Mouse (Mus musculus): ENCODE measurements around the gene Kng2. TPM values are rescaled to one million over a fixed set of nuclear protein-coding genes. Genes with fewer than 3 reads are reported as not detected.
"Not testable (repeated sequence)": the region's sequence is repeated elsewhere in the genome, so short reads cannot be mapped to it uniquely, and the experiment has no call there.

Kng2 gene
- polyA plus RNA-seq, 1 experiment = 0.07 TPM

GRCm38 (mm10) chr16:22950840-22951395 lies 78.4 kb downstream of the Kng2 start, which contains the start of gene Hrg:
Gene Hrg, plus strand, starts transcription at chr16:22951072.
- TF ChIP-seq POLR2A (IDR thresholded peaks at IDR 0.05; ENCODE audit: borderline replicate concordance, extremely low read depth, insufficient read depth, insufficient read length, poor library complexity, severe bottlenecking) = no peak
- no peak for TF ChIP-seq CTCF (IDR thresholded peaks at IDR 0.05; ENCODE audit: borderline replicate concordance, extremely low read depth, insufficient read depth, insufficient read length)
- no peak for DNase-seq (ENCODE audit: low read depth)

- TF ChIP-seq POLR2A (IDR thresholded peaks at IDR 0.05; ENCODE audit: borderline replicate concordance, extremely low read depth, insufficient read depth, insufficient read length, poor library complexity, severe bottlenecking) (no peak), CTCF (IDR thresholded peaks at IDR 0.05; ENCODE audit: borderline replicate concordance, extremely low read depth, insufficient read depth, insufficient read length) (no peak)
Measured at GRCm38 (mm10) chr16:22947371-22947770, 81.9 kb downstream of the Kng2 start.

GRCm38 (mm10) chr16:22941825-22942476 lies 87.3 kb downstream of the Kng2 start:
- not testable (repeated sequence) for DNase-seq (ENCODE audit: low read depth)

More at GRCm38 (mm10) chr16:22947371-22947770, 81.9 kb downstream of the Kng2 start:
- DNase-seq (ENCODE audit: low read depth) = no peak

- no peak for TF ChIP-seq CTCF (IDR thresholded peaks at IDR 0.05; ENCODE audit: borderline replicate concordance, extremely low read depth, insufficient read depth, insufficient read length)
- TF ChIP-seq POLR2A (IDR thresholded peaks at IDR 0.05; ENCODE audit: borderline replicate concordance, extremely low read depth, insufficient read depth, insufficient read length, poor library complexity, severe bottlenecking) = no peak
- no peak for DNase-seq (ENCODE audit: low read depth)
Measured at GRCm38 (mm10) chr16:22939120-22939695, 90.1 kb downstream of the Kng2 start.

GRCm38 (mm10) chr16:22938541-22938940 lies 90.7 kb downstream of the Kng2 start:
- no peak for DNase-seq (ENCODE audit: low read depth)
- no peak for TF ChIP-seq POLR2A (IDR thresholded peaks at IDR 0.05; ENCODE audit: borderline replicate concordance, extremely low read depth, insufficient read depth, insufficient read length, poor library complexity, severe bottlenecking)
- TF ChIP-seq CTCF (IDR thresholded peaks at IDR 0.05; ENCODE audit: borderline replicate concordance, extremely low read depth, insufficient read depth, insufficient read length) = no peak

- DNase-seq (ENCODE audit: low read depth) = no peak
- no peak for TF ChIP-seq POLR2A (IDR thresholded peaks at IDR 0.05; ENCODE audit: borderline replicate concordance, extremely low read depth, insufficient read depth, insufficient read length, poor library complexity, severe bottlenecking)
- no peak for TF ChIP-seq CTCF (IDR thresholded peaks at IDR 0.05; ENCODE audit: borderline replicate concordance, extremely low read depth, insufficient read depth, insufficient read length)
Measured at GRCm38 (mm10) chr16:22937631-22938030, 91.7 kb downstream of the Kng2 start.

Other genes starting within 250 kb of the Kng2 start
- not detected in 2 replicates for gene Crygs, start 217.9 kb downstream of the Kng2 start, polyA plus RNA-seq (2012; rRNA removed)
- gene Tbccd1, start 171.8 kb downstream of the Kng2 start, polyA plus RNA-seq (2012; rRNA removed) = 18.8 and 22.0 TPM in 2 replicates
- gene Dnajb11, start 171.6 kb downstream of the Kng2 start, polyA plus RNA-seq (2012; rRNA removed) = 33.3 and 41.4 TPM in 2 replicates
- gene Ahsg, start 138.2 kb downstream of the Kng2 start, polyA plus RNA-seq (2012; rRNA removed) = 0.24 and 0.44 TPM in 2 replicates
- 0.11 TPM in 1 of 2 replicates, not detected in the other for gene Fetub, start 111.1 kb downstream of the Kng2 start, polyA plus RNA-seq (2012; rRNA removed)
- 0.08 and 0.22 TPM in 2 replicates for gene Hrg, start 78.4 kb downstream of the Kng2 start, polyA plus RNA-seq (2012; rRNA removed)
- 0.05 and 0.21 TPM in 2 replicates for gene Kng1, start 28.4 kb upstream of the Kng2 start, polyA plus RNA-seq (2012; rRNA removed)
- 618 and 643 TPM in 2 replicates for gene Eif4a2, start 78.0 kb upstream of the Kng2 start, polyA plus RNA-seq (2012; rRNA removed)
- gene Rfc4, start 98.3 kb upstream of the Kng2 start, polyA plus RNA-seq (2012; rRNA removed) = 3.0 and 6.3 TPM in 2 replicates
- gene Adipoq, start 117.1 kb upstream of the Kng2 start, polyA plus RNA-seq (2012; rRNA removed) = 0.08 and 0.09 TPM in 2 replicates
- gene St6gal1, start 195.3 kb upstream of the Kng2 start, polyA plus RNA-seq (2012; rRNA removed) = 31.5 and 35.7 TPM in 2 replicates